Mouse (Mus musculus) liver, embryonic 16.5 days (tissue): ENCODE measurements around the gene Dnmt1. TPM values are rescaled to one million over a fixed set of nuclear protein-coding genes. Genes with fewer than 3 reads are reported as not detected.

Source experiments
- ATAC-seq: fragments of 200-750 bp; cut with Nextera tagmentation; 2 replicates; pipeline ENCODE4 v1.8.0; 2017; ENCODE audit warnings: low read depth, mild to moderate bottlenecking, moderate number of reproducible peaks, moderate library complexity
- H3K27ac ChIP-seq: fragments of 300-500 bp; sonication (generic); 2 replicates; pipeline ENCODE4 v1.5.1; 2014; ENCODE audit warnings: mild to moderate bottlenecking, low read length
- H3K27me3 ChIP-seq: fragments of 300-500 bp; sonication (generic); 2 replicates; pipeline ENCODE4 v1.6.1; 2014; ENCODE audit warnings: low read depth, low read length, mixed read lengths; ENCODE audit not compliant: control insufficient read depth, insufficient read depth
- H3K36me3 ChIP-seq: fragments of 300-500 bp; sonication (generic); 2 replicates; pipeline ENCODE4 v1.6.1; 2014; ENCODE audit warnings: mild to moderate bottlenecking; ENCODE audit not compliant: control insufficient read depth, insufficient read depth
- H3K4me1 ChIP-seq: fragments of 300-500 bp; sonication (generic); 2 replicates; pipeline ENCODE4 v1.6.1; 2014; ENCODE audit warnings: low read depth, low read length, mixed read lengths; ENCODE audit not compliant: control insufficient read depth
- H3K4me2 ChIP-seq: fragments of 300-500 bp; sonication (generic); 2 replicates; pipeline ENCODE4 v1.6.1; 2014; ENCODE audit warnings: low read depth, low read length, mixed read lengths
- H3K4me3 ChIP-seq: fragments of 300-500 bp; sonication (generic); 2 replicates; pipeline ENCODE4 v1.5.1; 2014; ENCODE audit warnings: low read depth, mild to moderate bottlenecking, low read length
- H3K9ac ChIP-seq: fragments of 300-500 bp; sonication (generic); 2 replicates; pipeline ENCODE4 v1.6.1; 2014; ENCODE audit warnings: low read depth, low read length
- H3K9me3 ChIP-seq: fragments of 300-500 bp; sonication (generic); replicated peaks from 2 replicates; pipeline ENCODE4 v1.6.1; 2016; ENCODE audit warnings: low read length; ENCODE audit not compliant: control insufficient read depth
- WGBS: fragments of 180-500 bp; shearing (Covaris S2); extraction: QIAGEN DNeasy Blood & Tissue Kit; methylation state at CpG from one replicate; pipeline ENCODE4 v1.1.7; 2014; ENCODE audit not compliant: insufficient replicate concordance; 5-methylcytosine and 5-hydroxymethylcytosine counted together
- polyA plus RNA-seq: library from polyadenylated mRNA; unstranded; fragments of >200 nt; fragmentation: Nextera tagmentation; extraction: Ambion mirVana; gene quantifications from 2 replicates; pipeline ENCODE4 v1.2.1, GENCODE M21; 2015

Gene Dnmt1
- polyA plus RNA-seq, 1 experiment from 2014 or later = 55.7 TPM

GRCm38 (mm10) chr9:20886563-20886962, 73.1 kb downstream of the Dnmt1 start:
- Histone ChIP-seq H3K9me3 (no peaks in the 10 kb centered on the region), H3K36me3 (peaks cover 20% of the 10 kb centered on the region), H3K4me2 (no peak overlapping the region), H3K4me1 (peaks cover 24% of the 10 kb centered on the region), H3K4me3 (no peak overlapping the region), H3K27me3 (no peaks in the 10 kb centered on the region), H3K9ac (no peak overlapping the region), H3K27ac (no peak overlapping the region)
- ATAC-seq = no peak
- 81% methylated on average over 2 of the region's 2 CpGs for WGBS

GRCm38 (mm10) chr9:20879097-20879792, 80.4 kb downstream of the Dnmt1 start, which contains the start of gene Angptl6:
TSS of gene Angptl6 (minus strand) at chr9:20879727.
- 79% methylated on average over 13 of the region's 13 CpGs for WGBS

GRCm38 (mm10) chr9:20878710-20879065, 81.0 kb downstream of the Dnmt1 start:
- Histone ChIP-seq H3K9me3 (no peaks in the 10 kb centered on the region), H3K27me3 (no peaks in the 10 kb centered on the region), H3K4me1 (peaks cover 21% of the 10 kb centered on the region), H3K9ac (peak overlapping the region; percentile 79), H3K27ac (peak overlapping the region; percentile 93), H3K4me2 (peak overlapping the region; percentile 97), H3K4me3 (peak overlapping the region; percentile 67), H3K36me3 (no peaks in the 10 kb centered on the region)
- ATAC-seq = no peak
- WGBS = 14% methylated on average over 10 of the region's 10 CpGs

More at GRCm38 (mm10) chr9:20879097-20879792, 80.4 kb downstream of the Dnmt1 start, which contains the start of gene Angptl6:
- H3K4me3 ChIP-seq = peak within 1 kb of the TSS; percentile 67
- H3K9ac ChIP-seq = peak within 1 kb of the TSS; percentile 79
- no peaks in the 10 kb centered on the region for H3K27me3 ChIP-seq
- H3K36me3 ChIP-seq = no peaks in the 10 kb centered on the region
- H3K4me1 ChIP-seq = peaks cover 21% of the 10 kb centered on the region
- H3K27ac ChIP-seq = peak within 1 kb of the TSS; percentile 93
- no peak for ATAC-seq
- no peaks in the 10 kb centered on the region for H3K9me3 ChIP-seq
- peak within 1 kb of the TSS; percentile 97 for H3K4me2 ChIP-seq

GRCm38 (mm10) chr9:20878041-20878709, 81.5 kb downstream of the Dnmt1 start:
- under 1% methylated on average over 69 of the region's 69 CpGs for WGBS
- Histone ChIP-seq H3K4me1 (peaks cover 21% of the 10 kb centered on the region), H3K36me3 (no peaks in the 10 kb centered on the region), H3K27me3 (no peaks in the 10 kb centered on the region), H3K27ac (peak overlapping the region; percentile 93), H3K4me2 (peak overlapping the region; percentile 97), H3K4me3 (peak overlapping the region; percentile 67), H3K9ac (peak overlapping the region; percentile 79), H3K9me3 (no peaks in the 10 kb centered on the region)
- ATAC-seq = peak; percentile 94

DNA sequence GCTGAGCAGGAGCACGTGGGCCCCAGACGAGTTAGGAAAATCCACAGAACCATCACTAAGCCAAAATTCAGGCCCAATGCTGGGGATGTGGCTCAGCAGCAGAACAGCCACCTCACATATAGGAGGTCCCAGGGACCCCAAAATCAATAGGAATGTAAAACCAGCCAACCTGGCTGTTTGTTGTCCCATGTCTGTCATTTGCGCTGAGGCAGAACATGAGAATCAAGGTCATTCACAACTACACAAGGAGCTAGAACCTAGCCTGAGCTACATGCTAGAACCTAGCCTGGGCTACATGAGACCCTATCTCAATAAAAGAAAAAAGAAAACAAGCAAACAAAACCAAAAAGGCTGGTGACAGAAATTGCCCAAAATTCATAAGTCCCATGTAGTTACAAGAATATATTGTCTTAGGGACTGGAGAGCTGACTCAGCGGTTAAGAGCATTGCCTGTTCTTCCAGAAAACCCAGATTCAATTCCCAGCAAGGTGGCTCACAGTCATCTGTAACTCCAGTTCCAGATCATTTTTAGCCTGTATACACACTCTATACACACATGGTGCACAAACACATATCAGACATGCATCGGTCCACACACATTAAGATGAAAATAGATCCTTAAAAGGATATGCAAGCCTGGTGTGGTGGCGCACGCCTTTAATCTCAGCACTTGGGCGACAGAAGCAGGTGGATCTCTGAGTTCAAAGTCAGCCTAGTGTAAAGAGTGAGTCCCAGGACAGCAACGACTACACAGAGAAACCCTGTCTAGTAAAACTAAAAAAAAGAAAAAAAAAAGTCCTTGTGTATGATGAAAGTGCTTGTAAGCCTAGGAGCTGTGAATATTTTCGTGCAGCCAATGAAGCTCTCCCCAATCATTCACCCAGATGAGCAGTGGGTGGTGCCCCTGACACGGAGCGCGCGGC, 82.3 kb downstream of the Dnmt1 start:
- H3K9me3 ChIP-seq = no peaks in the 10 kb centered on the region
- H3K9ac ChIP-seq = peak overlapping the region; percentile 56
- H3K4me2 ChIP-seq = peak overlapping the region; percentile 97
- H3K4me1 ChIP-seq = peaks cover 21% of the 10 kb centered on the region
- no peaks in the 10 kb centered on the region for H3K36me3 ChIP-seq
- peak overlapping the region; percentile 67 for H3K4me3 ChIP-seq
- 30% methylated on average over 14 of the region's 14 CpGs for WGBS
- ATAC-seq = peak; percentile 0; the same call in 1 of the 2 replicates
- no peaks in the 10 kb centered on the region for H3K27me3 ChIP-seq
- peak overlapping the region; percentile 72 for H3K27ac ChIP-seq

DNA sequence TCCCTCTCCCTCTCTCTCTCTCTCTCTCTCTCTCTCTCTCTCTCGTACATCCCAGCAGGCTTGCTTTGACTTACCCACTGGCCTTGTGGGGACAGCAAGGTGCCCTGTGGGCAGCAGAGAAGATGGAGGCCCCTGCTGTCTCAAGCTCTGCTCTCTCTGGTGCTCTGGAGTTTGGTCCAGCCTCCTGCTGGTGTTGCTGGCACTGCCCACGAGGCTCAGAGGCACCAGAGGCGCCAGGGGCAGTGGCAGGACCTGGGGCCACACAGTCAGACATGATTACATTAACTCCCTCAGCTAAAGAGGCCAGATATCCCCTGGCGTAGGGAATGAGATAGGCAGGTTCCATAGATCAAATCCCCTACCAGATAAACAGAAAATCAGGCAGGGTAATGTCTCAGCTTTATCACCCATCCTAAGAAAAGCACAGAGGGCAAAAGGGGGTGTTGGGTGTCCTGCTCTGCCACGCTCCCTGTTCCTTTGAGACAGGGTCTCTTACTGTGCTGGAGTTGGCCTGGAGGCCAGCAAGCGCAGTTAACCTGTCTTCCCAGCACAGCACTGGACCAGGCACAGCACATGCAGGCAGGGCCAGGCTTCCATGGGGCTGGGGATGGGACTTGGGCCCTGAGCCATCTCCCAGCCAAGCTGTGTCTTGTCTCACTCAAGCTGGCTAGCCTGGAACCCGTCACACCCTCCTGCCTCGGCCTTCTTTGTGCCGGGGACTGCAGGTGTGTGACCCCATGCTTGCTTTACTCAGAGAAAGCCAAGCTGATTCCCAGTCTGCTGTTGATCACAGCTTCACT, 83.2 kb downstream of the Dnmt1 start:
- no peaks in the 10 kb centered on the region for H3K36me3 ChIP-seq
- no peak for ATAC-seq
- peaks cover 21% of the 10 kb centered on the region for H3K4me1 ChIP-seq
- H3K4me2 ChIP-seq = no peak overlapping the region
- H3K4me3 ChIP-seq = no peak overlapping the region
- WGBS = 62% methylated on average over 9 of the region's 9 CpGs
- no peaks in the 10 kb centered on the region for H3K9me3 ChIP-seq
- H3K27me3 ChIP-seq = no peaks in the 10 kb centered on the region
- H3K27ac ChIP-seq = no peak overlapping the region
- H3K9ac ChIP-seq = no peak overlapping the region

DNA sequence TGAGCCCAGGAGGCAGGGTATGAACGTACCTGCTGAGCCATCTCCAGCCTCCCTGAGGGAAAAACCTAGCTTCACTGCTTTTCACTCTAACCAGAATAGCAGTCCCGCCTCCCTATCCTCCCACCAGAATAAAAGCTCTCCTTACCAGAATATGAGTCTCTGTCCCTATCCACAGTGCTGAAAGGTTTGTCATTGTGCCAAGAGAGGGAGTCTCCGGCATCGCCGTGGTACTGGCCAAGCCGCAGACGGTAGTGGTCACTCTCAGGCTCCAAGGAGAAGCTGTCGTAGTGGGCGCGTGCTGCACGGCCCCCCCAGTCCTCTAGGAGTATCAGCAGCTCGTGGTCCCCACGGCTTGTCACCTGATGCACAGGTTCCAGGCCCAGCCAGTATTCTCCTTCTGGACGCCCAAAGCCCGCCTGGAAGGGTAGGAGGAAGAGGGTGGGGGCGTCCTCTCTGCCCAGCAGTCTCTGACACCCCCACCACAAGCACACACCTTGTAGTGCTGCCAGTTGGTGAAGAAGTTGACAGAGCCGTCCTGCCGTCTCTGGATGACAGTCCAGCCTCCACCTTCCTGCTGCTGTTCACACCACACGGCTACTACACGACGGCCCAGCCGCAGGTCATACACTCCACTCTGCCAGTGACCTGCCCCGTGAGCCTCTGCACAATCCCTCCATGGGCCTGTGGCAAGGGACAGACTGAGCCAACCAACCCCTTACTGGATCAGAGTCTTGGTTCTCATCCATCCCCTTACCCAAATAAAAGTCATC, 84.5 kb downstream of the Dnmt1 start:
- Histone ChIP-seq H3K4me2 (no peak overlapping the region), H3K36me3 (no peaks in the 10 kb centered on the region), H3K9ac (no peak overlapping the region), H3K27ac (no peak overlapping the region), H3K4me3 (no peak overlapping the region), H3K9me3 (no peaks in the 10 kb centered on the region), H3K27me3 (no peaks in the 10 kb centered on the region), H3K4me1 (peaks cover 21% of the 10 kb centered on the region)
- 64% methylated on average over 23 of the region's 23 CpGs for WGBS
- no peak for ATAC-seq

- no peak for ATAC-seq
- no peaks in the 10 kb centered on the region for H3K36me3 ChIP-seq
- H3K4me2 ChIP-seq = no peak overlapping the region
- H3K9ac ChIP-seq = no peak overlapping the region
- no peak overlapping the region for H3K4me3 ChIP-seq
- H3K27me3 ChIP-seq = peaks cover 8% of the 10 kb centered on the region
- H3K9me3 ChIP-seq = no peaks in the 10 kb centered on the region
- no peak overlapping the region for H3K27ac ChIP-seq
- H3K4me1 ChIP-seq = peaks cover 12% of the 10 kb centered on the region
- 75% methylated on average over 12 of the region's 12 CpGs for WGBS
Observed at GRCm38 (mm10) chr9:20873521-20873920, 86.2 kb downstream of the Dnmt1 start.
